Comparison of ENCODE assay signal across 8 mouse cellular contexts in genomic region chr8:105326141-105326672, GRCm38 (mm10). TPM values are rescaled to one million over a fixed set of nuclear protein-coding genes. Genes with fewer than 3 reads are reported as not detected.
DNase-seq lines count a peak whose midpoint lies in the region; ATAC-seq lines count a peak whose summit lies in the region.

Gene Lrrc29 (minus strand): TSS chr8:105326278.
Gene Tmem208 (plus strand): TSS chr8:105326354.

- WGBS in intestine, embryonic 16.5 days = under 1% methylated on average over 36 of the region's 36 CpGs
- under 1% methylated on average over 36 of the region's 36 CpGs for WGBS in midbrain, embryonic 10.5 days

- ATAC-seq in intestine, embryonic 16.5 days = peak; percentile 91

- H3K36me3 ChIP-seq in intestine, embryonic 16.5 days (ENCODE audit: control insufficient read depth, insufficient read depth, low read length) = peaks cover 16% of the 10 kb centered on the region
- peaks cover 52% of the 10 kb centered on the region for H3K36me3 ChIP-seq in midbrain, embryonic 10.5 days

- DNase-seq in adrenal gland, postnatal 10 days = peak; percentile 98
- peak; percentile 97 for DNase-seq in embryo, embryonic 9.5 days (ENCODE audit: extremely low spot score)
- peak; percentile 94 to 98 for DNase-seq in gastrocnemius, postnatal 4 days (ENCODE audit: low spot score in 2 of 2)
- peak; percentile 95 to 96 for DNase-seq in left cerebral cortex, postnatal 36 days (ENCODE audit: low spot score in 2 of 2)
- DNase-seq in midbrain, embryonic 10.5 days (ENCODE audit: low spot score) = peak; percentile 97
- DNase-seq in right cerebral cortex, postnatal 36 days (ENCODE audit: low spot score in 2 of 2) = peak; percentile 94 to 95
- peak; percentile 95 to 97 for DNase-seq in urinary bladder, postnatal 4 days (ENCODE audit: low spot score in 2 of 2)

- H3K4me3 ChIP-seq in intestine, embryonic 16.5 days (ENCODE audit: low read length) = peak within 1 kb of the TSS; percentile 88
- H3K4me3 ChIP-seq in midbrain, embryonic 10.5 days = peak within 1 kb of the TSS; percentile 88

- peak within 1 kb of the TSS; percentile 87 for H3K27ac ChIP-seq in intestine, embryonic 16.5 days (ENCODE audit: low read length)
- H3K27ac ChIP-seq in midbrain, embryonic 10.5 days (replicated peaks) = peak within 1 kb of the TSS; percentile 86

- H3K9me3 ChIP-seq in intestine, embryonic 16.5 days (ENCODE audit: control insufficient read depth, low read length) = no peaks in the 10 kb centered on the region
- H3K9me3 ChIP-seq in midbrain, embryonic 10.5 days (replicated peaks) = no peaks in the 10 kb centered on the region

- H3K9ac ChIP-seq in intestine, embryonic 16.5 days (ENCODE audit: low read depth, low read length) = peak within 1 kb of the TSS; percentile 88

- H3K4me2 ChIP-seq in intestine, embryonic 16.5 days (ENCODE audit: low read depth, low read length) = peak within 1 kb of the TSS; percentile 76

- no peaks in the 10 kb centered on the region for H3K27me3 ChIP-seq in intestine, embryonic 16.5 days (replicated peaks; ENCODE audit: control insufficient read depth, insufficient read depth, low read length)
- H3K27me3 ChIP-seq in midbrain, embryonic 10.5 days (ENCODE audit: low read depth, poor library complexity, severe bottlenecking) = no peaks in the 10 kb centered on the region

- intact Hi-C loops in left cerebral cortex, postnatal 36 days (cut with DNase I) = no loop called here

- peaks cover 23% of the 10 kb centered on the region for H3K4me1 ChIP-seq in intestine, embryonic 16.5 days (ENCODE audit: control insufficient read depth, insufficient read depth, low read length)
- H3K4me1 ChIP-seq in midbrain, embryonic 10.5 days = peaks cover 28% of the 10 kb centered on the region

RNA-seq across cellular contexts. Expression of gene Lrrc29, which starts in this region (rescaled TPM):
- total RNA-seq in adrenal gland, postnatal 10 days (2021) = 1 to 10 TPM; 5.9 to 7.9 TPM
- 1 to 10 TPM; 3.6 to 4.1 TPM for total RNA-seq in gastrocnemius, postnatal 4 days (2021)
- 1.5 and 1.8 TPM in 2 replicates for polyA plus RNA-seq in intestine, embryonic 16.5 days (2015; fragmentation: Nextera tagmentation; extraction: Ambion mirVana)
- 1 to 10 TPM; 3.7 to 7.3 TPM for total RNA-seq in left cerebral cortex, postnatal 36 days (2021)
- 1.2 and 1.7 TPM in 2 replicates for polyA plus RNA-seq in midbrain, embryonic 10.5 days (2016; fragmentation: Nextera tagmentation; extraction: Ambion mirVana)

RNA-seq across cellular contexts. Expression of gene Tmem208, which starts in this region (rescaled TPM):
- total RNA-seq in adrenal gland, postnatal 10 days (2021) = 10 to 100 TPM; 43.7 to 45.4 TPM
- total RNA-seq in gastrocnemius, postnatal 4 days (2021) = 10 to 100 TPM; 28.7 to 29.5 TPM
- 141 and 142 TPM in 2 replicates for polyA plus RNA-seq in intestine, embryonic 16.5 days (2015; fragmentation: Nextera tagmentation; extraction: Ambion mirVana)
- 10 to 100 TPM; 38.5 to 43.6 TPM for total RNA-seq in left cerebral cortex, postnatal 36 days (2021)
- 105 and 106 TPM in 2 replicates for polyA plus RNA-seq in midbrain, embryonic 10.5 days (2016; fragmentation: Nextera tagmentation; extraction: Ambion mirVana)

Comparison
In these comparisons a context has a peak if more than half of its experiments do, and no peak if none do; other contexts are left out.
1. Peak in every context shown above with its lines: DNase-seq, ATAC-seq, H3K4me3 ChIP-seq and H3K27ac ChIP-seq.